7 mouse cellular contexts compared by ENCODE assay signal in genomic region chr2:105016192-105016966, GRCm38 (mm10). TPM values are rescaled to one million over a fixed set of nuclear protein-coding genes. Genes with fewer than 3 reads are reported as not detected.
DNase-seq lines count a peak whose midpoint lies in the region; ATAC-seq and TF ChIP-seq lines count a peak whose summit lies in the region.

No protein-coding gene starts in this region.

- no peak for TF ChIP-seq CTCF in cortical plate, adult 2 months (IDR thresholded peaks at IDR 0.05; ENCODE audit: extremely low read depth, insufficient read depth, low read length)

- peak overlapping the region; percentile 41 for H3K27ac ChIP-seq in lung, embryonic 16.5 days (ENCODE audit: low read length)
- no peak overlapping the region for H3K27ac ChIP-seq in cortical plate, adult 2 months (ENCODE audit: insufficient read depth, low read length)
- H3K27ac ChIP-seq in hindbrain, embryonic 16.5 days (ENCODE audit: low read depth, low read length) = peak overlapping the region; percentile 80

- no peak for TF ChIP-seq POLR2A in cortical plate, adult 2 months (IDR thresholded peaks at IDR 0.05; ENCODE audit: extremely low read depth, insufficient read depth, low read length)
- TF ChIP-seq POLR2A in myocyte (IDR thresholded peaks at IDR 0.05; ENCODE audit: insufficient read length, low read depth) = no peak

- DNase-seq in lung, postnatal 4 days = no peak
- no peak for DNase-seq in spleen, adult 18-20 months
- no peak for DNase-seq in cerebellum, postnatal 25 days

- H3K79me2 ChIP-seq in myocyte (ENCODE audit: control insufficient read depth, insufficient read depth) = peaks cover 43% of the 10 kb centered on the region

- H3K4me2 ChIP-seq in lung, embryonic 16.5 days (ENCODE audit: low read depth, low read length) = peak overlapping the region; percentile 83
- peak overlapping the region; percentile 57 for H3K4me2 ChIP-seq in hindbrain, embryonic 16.5 days (ENCODE audit: low read length)
- peak overlapping the region; percentile 83 for H3K4me2 ChIP-seq in myocyte (ENCODE audit: low read depth)

- H3K4me3 ChIP-seq in lung, embryonic 16.5 days (ENCODE audit: low read length) = peak overlapping the region; percentile 83
- peak overlapping the region; percentile 65 for H3K4me3 ChIP-seq in cortical plate, adult 2 months (ENCODE audit: insufficient read depth, low read length)
- peak overlapping the region; percentile 75 for H3K4me3 ChIP-seq in hindbrain, embryonic 16.5 days (ENCODE audit: low read length)
- H3K4me3 ChIP-seq in myocyte = peak overlapping the region; percentile 85

- H3K9ac ChIP-seq in lung, embryonic 16.5 days (ENCODE audit: low read length) = peak overlapping the region; percentile 84
- H3K9ac ChIP-seq in hindbrain, embryonic 16.5 days (ENCODE audit: low read depth, low read length) = peak overlapping the region; percentile 83

- no peaks in the 10 kb centered on the region for H3K27me3 ChIP-seq in lung, embryonic 16.5 days (ENCODE audit: control insufficient read depth, insufficient read depth, low read depth, low read length)
- H3K27me3 ChIP-seq in hindbrain, embryonic 16.5 days (replicated peaks; ENCODE audit: control insufficient read depth, insufficient read depth, low read length) = no peaks in the 10 kb centered on the region
- no peaks in the 10 kb centered on the region for H3K27me3 ChIP-seq in myocyte (ENCODE audit: control insufficient read depth, insufficient read depth, insufficient read length)

- peak; percentile 77 for ATAC-seq in lung, embryonic 16.5 days (ENCODE audit: low read depth)
- peak; percentile 94 for ATAC-seq in hindbrain, embryonic 16.5 days

- under 1% methylated on average over 43 of the region's 43 CpGs for WGBS in lung, embryonic 16.5 days
- WGBS in hindbrain, embryonic 16.5 days = under 1% methylated on average over 43 of the region's 43 CpGs

- peaks cover 9% of the 10 kb centered on the region; the same call in 1 of the 2 replicates for H3K4me1 ChIP-seq in lung, embryonic 16.5 days (replicated peaks; ENCODE audit: control insufficient read depth, insufficient read depth, low read length)
- peaks cover 2% of the 10 kb centered on the region for H3K4me1 ChIP-seq in cortical plate, adult 2 months (ENCODE audit: control insufficient read depth, insufficient read depth, low read length)
- peaks cover 15% of the 10 kb centered on the region for H3K4me1 ChIP-seq in hindbrain, embryonic 16.5 days (ENCODE audit: control insufficient read depth, insufficient read depth, low read depth, low read length)

- peaks cover 11% of the 10 kb centered on the region for H3K36me3 ChIP-seq in lung, embryonic 16.5 days (ENCODE audit: control insufficient read depth, insufficient read depth, low read length)
- H3K36me3 ChIP-seq in hindbrain, embryonic 16.5 days (ENCODE audit: control insufficient read depth, insufficient read depth, low read length) = peaks cover 3% of the 10 kb centered on the region; the same call in 1 of the 2 replicates
- H3K36me3 ChIP-seq in myocyte (ENCODE audit: control insufficient read depth, insufficient read depth) = peaks cover 24% of the 10 kb centered on the region

- H3K9me3 ChIP-seq in lung, embryonic 16.5 days (ENCODE audit: control insufficient read depth, low read length) = no peaks in the 10 kb centered on the region
- no peaks in the 10 kb centered on the region for H3K9me3 ChIP-seq in hindbrain, embryonic 16.5 days (ENCODE audit: control insufficient read depth, low read length)

- peak overlapping the region; percentile 37 for H3ac ChIP-seq in myocyte (ENCODE audit: control insufficient read depth, insufficient read length)

TF ChIP-seq in myocyte, 11 proteins besides CTCF, POLR2A, EP300 and RAD21:
- TF ChIP-seq MYOG (IDR thresholded peaks at IDR 0.05; ENCODE audit: control insufficient read depth in 1 of 3, insufficient read depth in 1 of 3, insufficient read length in 2 of 3, low read depth in 2 of 3) (peak in 1 of 3 experiments; percentile 6), TCF12 (IDR thresholded peaks at IDR 0.05; ENCODE audit: insufficient read depth, poor library complexity, severe bottlenecking) (no peak)

RNA-seq across cellular contexts. Expression of gene Eif3m, which starts 0.5 kb away (rescaled TPM):
- 243 and 250 TPM in 2 replicates for polyA plus RNA-seq in lung, embryonic 16.5 days (2015; fragmentation: Nextera tagmentation; extraction: Ambion mirVana)
- 80.8 and 84.1 TPM in 2 replicates for polyA plus RNA-seq in cortical plate, adult 2 months (2012; rRNA removed)
- 154 and 160 TPM in 2 replicates for polyA plus RNA-seq in hindbrain, embryonic 16.5 days (2015; fragmentation: Nextera tagmentation; extraction: Ambion mirVana)
- polyA plus RNA-seq in myocyte (2012; fragmentation: generic; extraction: Trizol) = 114 TPM
